ENCODE assay signal across 8 mouse cellular contexts in the genomic region with DNA sequence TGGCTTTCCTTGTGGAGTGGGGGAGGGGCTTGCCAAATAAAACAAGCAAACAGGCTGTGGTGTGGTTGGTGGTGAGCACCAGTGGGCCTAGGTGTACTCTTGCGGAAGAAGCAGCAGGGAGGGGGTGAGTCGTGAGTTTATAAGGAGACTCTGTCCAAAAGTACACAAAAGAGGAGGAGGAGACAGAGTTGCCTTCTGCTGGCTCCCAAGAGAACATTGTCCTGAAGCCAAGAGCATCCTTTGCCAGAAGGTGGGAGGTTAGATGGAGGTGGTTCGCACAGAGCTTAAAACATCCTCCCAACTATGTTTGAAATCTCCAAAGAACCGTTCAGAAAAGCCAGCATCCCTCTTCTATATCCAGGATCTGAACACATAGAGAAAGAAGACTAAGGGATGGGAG. TPM values are rescaled to one million over a fixed set of nuclear protein-coding genes. Genes with fewer than 3 reads are reported as not detected.
DNase-seq lines count a peak whose midpoint lies in the region; ATAC-seq lines count a peak whose summit lies in the region.

No protein-coding gene starts in this region.

- H3K36me3 ChIP-seq in forebrain, embryonic 10.5 days (replicated peaks), result no peaks in the 10 kb centered on the region
- H3K36me3 ChIP-seq in forebrain, embryonic 11.5 days (ENCODE audit: control insufficient read depth, insufficient read depth, low read length), result no peaks in the 10 kb centered on the region
- 0 out of 2 replicates have a peak, but pooled peaks cover 3% of the 10 kb centered on the region for H3K36me3 ChIP-seq in embryonic facial prominence, embryonic 15.5 days

- no peak overlapping the region for H3K4me2 ChIP-seq in forebrain, embryonic 11.5 days (ENCODE audit: low read depth, low read length, severe bottlenecking)
- H3K4me2 ChIP-seq in embryonic facial prominence, embryonic 15.5 days (replicated peaks), result no peak overlapping the region

- 88% methylated on average over 4 of the region's 4 CpGs for WGBS in forebrain, embryonic 10.5 days
- 80% methylated on average over 4 of the region's 4 CpGs for WGBS in forebrain, embryonic 11.5 days
- 73% methylated on average over 4 of the region's 4 CpGs for WGBS in embryonic facial prominence, embryonic 15.5 days

- H3K4me3 ChIP-seq in forebrain, embryonic 10.5 days, result no peak overlapping the region
- no peak overlapping the region for H3K4me3 ChIP-seq in forebrain, embryonic 11.5 days (ENCODE audit: low read depth, low read length)
- no peak overlapping the region for H3K4me3 ChIP-seq in embryonic facial prominence, embryonic 15.5 days (replicated peaks)

- no peak for DNase-seq in forebrain, embryonic 10.5 days (ENCODE audit: extremely low spot score, low spot score)
- no peak for DNase-seq in forebrain, embryonic 11.5 days (ENCODE audit: low spot score)
- peak; percentile 70 for DNase-seq in left cerebral cortex, adult 11 months (ENCODE audit: low spot score)
- DNase-seq in left cerebral cortex, postnatal 4 days, result no peak
- peak; percentile 72 to 85 for DNase-seq in left cerebral cortex, postnatal 36 days (ENCODE audit: low spot score in 2 of 2)
- DNase-seq in B cell, adult 2 months, result no peak
- DNase-seq in embryo, embryonic 10 days (ENCODE audit: low spot score), result no peak

- no peak overlapping the region for H3K9ac ChIP-seq in forebrain, embryonic 11.5 days (ENCODE audit: low read length)
- no peak overlapping the region for H3K9ac ChIP-seq in embryonic facial prominence, embryonic 15.5 days

- intact Hi-C loops in left cerebral cortex, postnatal 4 days (cut with DNase I), result no loop called here
- intact Hi-C loops in left cerebral cortex, postnatal 36 days (cut with DNase I), result loop anchor here (2.0 to 5.0 kb wide), 2 partner anchors 39 to 40 kb away; a partner anchor contains a TSS

- H3K9me3 ChIP-seq in forebrain, embryonic 10.5 days, result no peaks in the 10 kb centered on the region
- no peaks in the 10 kb centered on the region for H3K9me3 ChIP-seq in forebrain, embryonic 11.5 days (ENCODE audit: control insufficient read depth, low read length)
- H3K9me3 ChIP-seq in embryonic facial prominence, embryonic 15.5 days (replicated peaks), result no peaks in the 10 kb centered on the region

- peaks cover 24% of the 10 kb centered on the region for H3K27me3 ChIP-seq in forebrain, embryonic 10.5 days (ENCODE audit: poor library complexity, severe bottlenecking)
- H3K27me3 ChIP-seq in forebrain, embryonic 11.5 days (ENCODE audit: control insufficient read depth, insufficient read depth, low read length), result no peaks in the 10 kb centered on the region
- H3K27me3 ChIP-seq in embryonic facial prominence, embryonic 15.5 days, result no peaks in the 10 kb centered on the region

- ATAC-seq in forebrain, embryonic 11.5 days (replicated peaks; ENCODE audit: low FRiP score), result no peak
- ATAC-seq in embryonic facial prominence, embryonic 15.5 days (ENCODE audit: insufficient number of reproducible peaks, low FRiP score, low TSS enrichment, low read depth), result no peak

- H3K27ac ChIP-seq in forebrain, embryonic 10.5 days, result peak overlapping the region; percentile 4; the same call in 1 of the 2 replicates
- H3K27ac ChIP-seq in forebrain, embryonic 11.5 days (ENCODE audit: low read depth, low read length), result no peak overlapping the region
- peak overlapping the region; percentile 93 for H3K27ac ChIP-seq in embryonic facial prominence, embryonic 15.5 days (replicated peaks)

- peaks cover 43% of the 10 kb centered on the region for H3K4me1 ChIP-seq in forebrain, embryonic 10.5 days
- H3K4me1 ChIP-seq in forebrain, embryonic 11.5 days (replicated peaks; ENCODE audit: control insufficient read depth, insufficient read depth, low read length), result peaks cover 23% of the 10 kb centered on the region
- peaks cover 42% of the 10 kb centered on the region for H3K4me1 ChIP-seq in embryonic facial prominence, embryonic 15.5 days

RNA-seq across cellular contexts. Expression of a gene that starts 40.2 kb away (rescaled TPM):
- polyA plus RNA-seq in forebrain, embryonic 10.5 days (2016; fragmentation: Nextera tagmentation; extraction: Ambion mirVana), result 28.4 and 33.4 TPM in 2 replicates
- 47.7 and 52.0 TPM in 2 replicates for polyA plus RNA-seq in forebrain, embryonic 11.5 days (2014; fragmentation: Nextera tagmentation; extraction: Ambion mirVana)
- 10 to 100 TPM; 83.3 to 85.0 TPM for total RNA-seq in left cerebral cortex, postnatal 4 days (2021)
- 139 and 146 TPM in 2 replicates for polyA plus RNA-seq in embryonic facial prominence, embryonic 15.5 days (2015; fragmentation: Nextera tagmentation; extraction: Ambion mirVana)
- 100 to 1,000 TPM; 183 to 217 TPM for total RNA-seq in left cerebral cortex, postnatal 36 days (2021)

RNA-seq across cellular contexts. Expression of a gene that starts 51.1 kb away (rescaled TPM):
- not detected in 2 replicates for polyA plus RNA-seq in forebrain, embryonic 10.5 days (2016; fragmentation: Nextera tagmentation; extraction: Ambion mirVana)
- polyA plus RNA-seq in forebrain, embryonic 11.5 days (2014; fragmentation: Nextera tagmentation; extraction: Ambion mirVana), result not detected in 2 replicates
- 1 to 10 TPM; 1.1 to 1.3 TPM for total RNA-seq in left cerebral cortex, postnatal 4 days (2021)
- polyA plus RNA-seq in embryonic facial prominence, embryonic 15.5 days (2015; fragmentation: Nextera tagmentation; extraction: Ambion mirVana), result 4.8 and 6.7 TPM in 2 replicates
- total RNA-seq in left cerebral cortex, postnatal 36 days (2021), result 1 to 10 TPM; 1.4 TPM

Comparison
In these comparisons a context has a peak if more than half of its experiments do, and no peak if none do; other contexts are left out.
1. DNase-seq: peak in left cerebral cortex, adult 11 months (single experiment) and left cerebral cortex, postnatal 36 days (2 of 2); none in forebrain, embryonic 10.5 days (single experiment), forebrain, embryonic 11.5 days (single experiment), left cerebral cortex, postnatal 4 days (single experiment), B cell, adult 2 months (0 of 2) and embryo, embryonic 10 days (single experiment).